Mouse (Mus musculus) cerebral cortex, adult 2 months (tissue): ENCODE data around the gene Farp1.

Experiments
- WGBS: fragments of 180-500 bp; shearing (Covaris S2); methylation state at CpG from one replicate; pipeline ENCODE4 v1.1.7; 2018; 5-methylcytosine and 5-hydroxymethylcytosine counted together

The Farp1 gene

GRCm38 (mm10) chr14:121311083-121311482 lies 276.1 kb downstream of the Farp1 start:
- WGBS, result 81% methylated on average over 2 of the region's 2 CpGs

- 75% methylated on average over 10 of the region's 10 CpGs for WGBS
Measured at GRCm38 (mm10) chr14:121313283-121313682, 278.3 kb downstream of the Farp1 start.

- 59% methylated on average over 3 of the region's 3 CpGs for WGBS
Measured at GRCm38 (mm10) chr14:121314934-121315333, 279.9 kb downstream of the Farp1 start.

GRCm38 (mm10) chr14:121316136-121316535 lies 281.1 kb downstream of the Farp1 start:
- 60% methylated on average over 5 of the region's 5 CpGs for WGBS

- 54% methylated on average over 13 of the region's 13 CpGs for WGBS
Measured at GRCm38 (mm10) chr14:121316631-121317311, 281.8 kb downstream of the Farp1 start.

- WGBS, result 86% methylated on average over 3 of the region's 3 CpGs
Measured at GRCm38 (mm10) chr14:121317312-121317671, 282.3 kb downstream of the Farp1 start.

GRCm38 (mm10) chr14:121318382-121318781 lies 283.4 kb downstream of the Farp1 start:
- WGBS, result 65% methylated on average over 5 of the region's 5 CpGs

GRCm38 (mm10) chr14:121322150-121322549 lies 287.1 kb downstream of the Farp1 start:
- WGBS, result 63% methylated on average over 5 of the region's 5 CpGs

GRCm38 (mm10) chr14:121322641-121323040 lies 287.6 kb downstream of the Farp1 start:
- WGBS, result 40% methylated on average over 7 of the region's 7 CpGs

- WGBS, result 47% methylated on average over 17 of the region's 17 CpGs
Measured at GRCm38 (mm10) chr14:121324521-121325330, 289.7 kb downstream of the Farp1 start.

- 74% methylated on average over 2 of the region's 2 CpGs for WGBS
Measured at GRCm38 (mm10) chr14:121326432-121326831, 291.4 kb downstream of the Farp1 start.

- WGBS, result 84% methylated on average over 5 of the region's 5 CpGs
Measured at GRCm38 (mm10) chr14:121328878-121329277, 293.9 kb downstream of the Farp1 start.

GRCm38 (mm10) chr14:121329401-121330089 lies 294.5 kb downstream of the Farp1 start:
- WGBS, result 86% methylated on average over 5 of the region's 5 CpGs

- WGBS, result 73% methylated on average over 3 of the region's 3 CpGs
Measured at GRCm38 (mm10) chr14:121330090-121330408, 295.0 kb downstream of the Farp1 start.
